Mouse (Mus musculus) kidney, adult 9 months (tissue): ENCODE results near the gene Zfp800.

Source experiments
- DNase-seq: peaks from one replicate; pipeline ENCODE4 v3.0.0; 2022

Zfp800 gene

GRCm38 (mm10) chr6:28308929-28309328 is 88.9 kb downstream of the Zfp800 start:
- DNase-seq, result no peak

- no peak for DNase-seq
These were observed 91.1 kb downstream of the Zfp800 start for GRCm38 (mm10) chr6:28306702-28307101.

GRCm38 (mm10) chr6:28296306-28296705 is 101.5 kb downstream of the Zfp800 start:
- DNase-seq, result no peak

GRCm38 (mm10) chr6:28295581-28295980 is 102.2 kb downstream of the Zfp800 start:
- DNase-seq, result no peak

GRCm38 (mm10) chr6:28292810-28293209 is 105.0 kb downstream of the Zfp800 start:
- DNase-seq, result no peak

GRCm38 (mm10) chr6:28279886-28280285 is 117.9 kb downstream of the Zfp800 start:
- DNase-seq, result no peak

- DNase-seq, result no peak
These were observed 135.6 kb downstream of the Zfp800 start for GRCm38 (mm10) chr6:28262198-28262621.

- DNase-seq, result peak; percentile 91
These were observed 136.3 kb downstream of the Zfp800 start for GRCm38 (mm10) chr6:28261307-28262197.

- peak; percentile 13 for DNase-seq
These were observed 137.2 kb downstream of the Zfp800 start for GRCm38 (mm10) chr6:28260425-28261191.

- no peak for DNase-seq
These were observed 138.1 kb downstream of the Zfp800 start for GRCm38 (mm10) chr6:28259750-28260149.

GRCm38 (mm10) chr6:28258440-28258839 is 139.4 kb downstream of the Zfp800 start:
- DNase-seq, result no peak

GRCm38 (mm10) chr6:28257772-28258171 is 140.0 kb downstream of the Zfp800 start:
- DNase-seq, result no peak

GRCm38 (mm10) chr6:28252790-28253189 is 145.0 kb downstream of the Zfp800 start:
- DNase-seq, result no peak

GRCm38 (mm10) chr6:28248211-28248610 is 149.6 kb downstream of the Zfp800 start:
- DNase-seq, result no peak

- no peak for DNase-seq
These were observed 165.0 kb downstream of the Zfp800 start for GRCm38 (mm10) chr6:28232618-28233361.

- no peak for DNase-seq
These were observed 169.7 kb downstream of the Zfp800 start for GRCm38 (mm10) chr6:28228085-28228484.

- DNase-seq, result no peak
These were observed 176.8 kb downstream of the Zfp800 start for GRCm38 (mm10) chr6:28221017-28221416.

GRCm38 (mm10) chr6:28218386-28218785 is 179.4 kb downstream of the Zfp800 start:
- no peak for DNase-seq

GRCm38 (mm10) chr6:28215268-28215954 is 182.4 kb downstream of the Zfp800 start:
- peak; percentile 50 for DNase-seq

- DNase-seq, result no peak
These were observed 183.0 kb downstream of the Zfp800 start for GRCm38 (mm10) chr6:28214658-28215267.

- DNase-seq, result no peak
These were observed 194.4 kb downstream of the Zfp800 start for GRCm38 (mm10) chr6:28203454-28203853.

GRCm38 (mm10) chr6:28202833-28203232 is 195.0 kb downstream of the Zfp800 start:
- no peak for DNase-seq
